Mouse (Mus musculus): ENCODE measurements around the gene Zglp1. TPM values are rescaled to one million over a fixed set of nuclear protein-coding genes. Genes with fewer than 3 reads are reported as not detected.

The Zglp1 gene
- total RNA-seq (2015) = 1.6 TPM in 1 of 2 replicates, not detected in the other
- 0.96 TPM in 1 of 2 replicates, not detected in the other for total RNA-seq (2017)

DNA sequence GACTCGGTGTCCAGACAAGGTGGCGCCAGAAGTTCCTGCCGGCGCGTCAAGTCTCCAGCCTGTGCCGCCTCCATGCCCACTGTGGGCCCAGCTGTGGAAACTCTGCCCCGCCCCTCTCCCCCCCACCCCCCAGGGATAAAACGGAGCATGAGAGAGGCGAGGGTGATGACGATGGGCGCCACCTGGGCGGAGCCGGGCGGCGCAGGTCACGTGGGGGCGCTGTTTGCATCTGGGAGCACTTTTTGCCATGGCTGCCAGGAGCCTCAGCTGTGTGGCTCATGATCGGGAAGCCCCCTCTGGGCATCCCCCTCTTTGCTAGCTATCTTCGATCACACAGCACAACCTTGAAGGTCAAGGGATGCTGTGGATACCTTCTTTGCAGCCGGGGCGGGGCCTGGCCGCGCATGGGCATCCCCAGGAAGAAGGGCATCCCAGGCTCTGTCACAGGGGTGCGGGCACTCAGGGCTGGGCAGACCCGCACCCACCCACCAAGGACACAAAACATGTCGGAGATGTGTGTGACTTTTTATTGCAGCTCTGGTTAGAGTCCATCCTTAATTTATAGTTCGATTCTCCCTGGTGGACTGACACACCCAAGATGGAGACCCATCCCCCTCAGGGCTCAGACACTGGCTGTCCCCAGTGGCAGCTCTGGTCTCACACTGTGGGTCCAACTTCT lies at the start of gene Zglp1:
Gene Zglp1, minus strand, starts transcription at position 88 of the 679 bp plus-strand sequence.
- no peak for ATAC-seq (replicated peaks; ENCODE audit: poor library complexity)

DNA sequence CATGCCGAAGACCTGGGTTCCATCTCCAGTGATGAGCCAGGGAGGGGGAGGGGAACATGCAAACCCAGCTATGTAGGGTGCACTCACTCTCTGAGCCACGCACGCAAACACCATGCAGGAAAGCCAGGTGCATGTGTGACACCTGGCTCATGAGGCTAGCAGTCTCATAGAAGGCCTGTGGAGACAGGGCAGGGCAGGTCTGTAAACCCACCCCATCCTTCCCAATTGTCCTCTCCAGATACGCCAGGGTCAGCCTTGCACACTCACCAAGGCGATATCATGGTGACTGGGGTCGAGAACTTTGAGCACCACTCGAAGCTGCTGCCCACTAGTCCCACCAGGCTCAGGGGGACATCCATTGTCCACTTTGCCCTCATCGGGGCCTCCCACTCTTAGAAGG lies 48.2 kb upstream of the Zglp1 start:
- no peak for ATAC-seq (replicated peaks; ENCODE audit: poor library complexity)

DNA sequence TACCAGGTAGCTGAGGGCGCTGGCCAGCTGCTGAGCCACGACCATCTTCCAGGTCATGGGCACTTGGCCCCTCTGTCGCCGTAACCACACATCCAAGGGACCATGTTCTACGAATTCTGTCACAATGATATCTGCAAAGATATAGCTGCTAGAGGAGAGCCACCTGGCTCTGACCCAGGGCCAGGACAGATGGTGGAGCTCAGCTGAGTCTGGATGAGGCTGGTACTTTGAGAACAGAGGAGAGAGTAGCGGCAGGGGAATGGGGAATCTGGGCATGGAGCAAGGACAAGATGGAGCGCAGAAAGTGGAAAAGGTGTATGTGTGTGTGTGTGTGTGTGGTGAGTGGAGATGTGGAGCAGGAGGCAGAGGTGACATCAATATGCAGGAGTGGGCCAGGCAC lies 47.3 kb upstream of the Zglp1 start:
- no peak for ATAC-seq (replicated peaks; ENCODE audit: poor library complexity)

DNA sequence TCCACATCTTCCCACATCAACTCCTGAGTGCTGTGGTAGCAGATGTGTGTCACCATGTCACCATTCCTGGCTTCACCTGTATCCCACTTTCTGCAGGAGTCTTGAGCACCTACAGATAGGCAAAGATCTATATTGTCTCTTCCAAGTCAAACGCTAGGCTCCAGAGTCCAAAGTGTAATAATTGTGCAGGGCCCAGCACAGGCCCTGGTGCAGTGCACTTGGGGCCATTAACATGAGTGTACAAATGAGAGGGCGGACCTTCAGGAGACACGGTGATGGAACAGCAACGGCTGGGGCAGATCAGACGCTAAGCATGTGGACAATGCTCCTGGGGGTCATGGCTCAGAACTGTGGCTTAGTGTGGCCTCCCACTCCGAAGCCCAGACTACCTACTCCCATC lies 46.9 kb upstream of the Zglp1 start:
- no peak for ATAC-seq (replicated peaks; ENCODE audit: poor library complexity)

DNA sequence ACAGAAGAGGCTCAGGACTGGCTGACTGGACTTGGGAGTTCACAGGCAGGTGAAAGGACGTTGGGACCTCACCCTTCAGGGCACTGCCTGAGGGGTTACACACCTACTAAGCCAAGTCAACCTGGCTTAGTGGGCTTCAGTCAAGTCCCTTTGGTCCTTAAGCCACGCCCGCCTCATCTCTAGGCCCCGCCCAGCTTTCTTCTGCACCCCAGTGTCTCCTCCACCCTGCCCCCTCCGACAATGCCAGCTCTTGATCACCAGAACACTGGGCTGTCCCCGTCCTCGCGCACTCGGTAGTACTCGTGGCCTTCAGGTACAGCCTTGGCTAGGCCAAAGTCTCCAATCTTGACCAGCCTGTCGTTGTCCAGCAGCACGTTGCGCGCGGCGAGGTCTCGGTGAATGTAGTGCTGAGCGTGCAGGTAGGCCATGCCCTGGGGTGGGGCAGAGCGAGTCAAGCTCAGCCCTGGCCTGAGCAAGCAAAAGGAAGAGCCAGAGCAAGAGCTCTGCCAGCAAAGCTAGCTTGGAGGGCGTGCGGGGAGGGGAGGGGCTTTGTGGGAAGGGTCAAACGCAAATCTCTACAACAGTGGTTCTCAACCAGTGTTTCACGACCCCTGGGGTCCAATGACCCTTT lies 40.8 kb upstream of the Zglp1 start:
- ATAC-seq (replicated peaks; ENCODE audit: poor library complexity) = no peak; the same call in 1 of the 2 replicates

DNA sequence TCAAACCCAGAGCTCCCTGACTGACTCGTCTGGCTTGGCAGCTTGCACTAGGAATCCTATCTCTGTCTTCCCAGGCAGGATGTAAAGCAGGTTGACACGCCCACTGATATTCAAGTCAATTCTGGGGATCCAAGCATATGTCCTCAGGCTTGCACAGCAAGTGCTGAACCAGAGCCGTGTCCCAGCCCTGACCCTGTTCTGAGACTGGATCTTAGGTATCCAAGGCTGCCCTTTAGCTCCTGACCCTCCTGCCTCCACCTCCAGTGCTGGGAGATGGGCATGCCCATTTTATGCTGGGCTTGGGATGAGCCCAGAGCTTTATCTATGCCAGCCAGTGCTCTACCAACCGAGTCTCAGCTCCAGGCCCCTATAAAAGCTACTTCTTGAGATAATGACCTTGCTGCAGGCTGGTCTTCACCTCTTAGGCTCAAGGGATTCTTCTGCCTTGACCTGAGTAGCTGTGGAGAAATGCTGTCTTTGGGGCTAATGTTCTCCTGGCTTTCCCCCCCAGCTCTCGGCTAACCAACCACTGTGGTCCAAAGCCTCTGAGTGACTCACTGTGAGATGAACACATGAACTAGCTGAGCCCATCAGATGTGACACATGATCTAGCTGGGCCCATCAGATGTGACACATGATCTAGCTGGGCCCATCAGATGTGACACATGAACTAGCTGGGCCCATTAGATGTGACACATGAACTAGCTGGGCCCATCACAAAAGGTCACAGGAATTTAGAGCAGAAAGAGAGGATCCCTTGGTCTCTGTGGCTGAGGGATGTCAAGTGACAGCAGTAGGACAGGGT lies 39.1 kb upstream of the Zglp1 start:
- peak; percentile 63 for ATAC-seq (replicated peaks; ENCODE audit: poor library complexity)

DNA sequence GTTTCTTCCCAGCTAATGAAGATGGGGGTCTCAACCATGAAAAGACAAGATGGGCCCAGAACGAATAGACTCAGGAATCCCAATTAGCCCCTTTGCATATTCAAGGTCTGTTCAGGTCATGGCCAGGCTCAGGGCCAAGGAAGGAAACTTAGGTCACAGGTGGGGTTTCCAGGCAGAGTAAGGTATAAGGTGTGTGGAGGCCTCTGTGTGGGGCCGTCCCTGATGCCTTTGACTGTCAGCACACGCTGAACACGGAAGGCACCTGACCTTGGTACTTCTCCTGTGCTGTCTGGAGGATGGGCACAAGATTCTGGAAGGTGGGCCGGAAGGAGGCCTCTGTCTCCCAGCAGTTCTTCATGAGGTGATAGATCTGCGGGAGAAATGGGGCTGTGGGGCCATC lies 37.9 kb upstream of the Zglp1 start:
- ATAC-seq (replicated peaks; ENCODE audit: poor library complexity) = no peak

DNA sequence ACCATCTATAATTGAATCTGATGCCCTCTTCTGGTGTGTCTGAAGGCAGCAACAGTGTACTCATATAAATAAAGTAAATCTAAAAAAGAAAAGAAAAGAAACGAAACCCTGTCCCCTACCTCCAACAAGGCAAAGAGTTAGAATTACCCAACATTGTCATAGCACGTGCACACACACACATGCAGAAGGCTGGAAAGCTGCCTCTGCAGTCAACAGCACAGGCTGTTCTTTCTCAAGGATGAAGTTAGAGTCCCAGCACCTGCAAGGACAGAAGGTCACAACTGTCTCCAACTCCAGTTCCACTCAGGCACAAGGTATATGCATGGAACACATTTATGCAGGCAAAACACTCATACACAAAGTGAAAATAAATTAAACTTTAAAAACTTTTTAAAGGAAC lies 35.2 kb upstream of the Zglp1 start:
- no peak for ATAC-seq (replicated peaks; ENCODE audit: poor library complexity)

DNA sequence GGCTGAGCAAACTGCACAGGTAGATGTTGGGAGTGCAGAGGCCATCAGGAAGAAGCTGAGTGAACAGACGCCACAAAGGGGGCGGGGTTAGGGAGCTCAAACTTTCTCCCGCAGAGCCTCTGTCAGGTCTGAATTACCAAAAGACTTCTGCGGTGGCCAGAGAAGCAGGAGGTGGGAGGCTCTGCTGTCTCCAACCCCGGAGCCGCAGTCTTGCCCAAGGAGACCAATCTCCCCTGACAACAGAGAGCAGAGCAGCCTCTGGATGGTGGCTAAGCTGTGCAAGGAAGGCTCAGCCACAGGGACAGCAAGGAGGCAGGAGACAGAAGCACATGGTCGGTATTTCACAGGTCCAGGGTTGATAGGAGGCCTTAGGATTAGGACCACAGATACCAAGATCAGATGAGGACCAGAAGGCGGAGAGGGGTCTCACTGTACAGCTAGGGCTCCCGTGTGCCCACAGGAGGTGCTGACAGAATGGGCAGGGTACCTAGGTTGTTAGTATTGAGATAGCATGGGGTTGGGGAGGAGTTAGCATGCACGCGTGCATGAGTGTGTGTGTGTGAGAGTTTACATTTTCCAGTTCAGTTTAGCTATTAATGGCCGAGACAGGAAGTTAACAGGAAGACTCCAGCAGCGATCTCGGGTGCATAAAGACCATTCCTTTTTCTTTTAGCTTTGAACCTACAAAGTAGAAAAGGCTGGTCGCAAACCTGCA lies 33.7 kb upstream of the Zglp1 start:
- peak; percentile 62 for ATAC-seq (replicated peaks; ENCODE audit: poor library complexity)

DNA sequence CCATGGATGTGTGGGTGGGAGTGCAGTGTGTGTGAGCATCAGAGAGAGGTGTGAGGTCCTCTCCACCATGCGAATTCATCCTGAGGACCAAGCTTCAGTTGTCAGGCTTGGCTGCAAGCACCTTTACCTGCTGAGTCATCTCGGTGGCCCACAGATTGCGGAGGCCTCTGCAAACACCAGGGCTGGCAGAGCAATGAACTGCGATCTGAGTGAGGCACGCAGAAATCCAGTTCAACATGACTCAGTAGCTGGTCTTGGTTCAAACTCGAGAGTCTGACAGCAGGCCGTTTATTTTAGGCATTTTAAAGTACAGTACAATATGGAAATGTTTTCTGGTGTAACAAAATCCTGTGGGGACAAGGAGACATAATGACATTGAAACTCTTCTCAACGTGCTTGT lies 30.9 kb upstream of the Zglp1 start:
- ATAC-seq (replicated peaks; ENCODE audit: poor library complexity) = no peak

DNA sequence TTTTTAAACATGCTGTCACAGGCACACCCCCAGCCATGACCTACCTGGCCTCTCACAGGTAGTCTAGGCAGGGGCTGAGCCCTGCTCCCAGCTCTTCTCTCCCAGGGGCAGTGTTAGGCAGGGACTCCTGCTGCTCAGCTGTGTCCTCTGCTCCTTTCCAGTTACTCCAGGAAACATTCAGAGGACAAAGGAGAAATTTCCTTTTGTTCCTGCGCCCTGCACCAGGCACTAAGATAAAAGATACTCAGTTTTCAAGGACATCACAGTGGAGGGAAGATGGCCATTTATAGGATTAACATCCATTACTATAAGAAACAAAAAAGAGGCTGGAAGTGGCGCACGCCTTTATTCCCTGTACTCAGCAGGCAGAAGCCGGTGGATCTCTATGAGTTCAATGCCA lies 29.1 kb upstream of the Zglp1 start:
- no peak for ATAC-seq (replicated peaks; ENCODE audit: poor library complexity)

DNA sequence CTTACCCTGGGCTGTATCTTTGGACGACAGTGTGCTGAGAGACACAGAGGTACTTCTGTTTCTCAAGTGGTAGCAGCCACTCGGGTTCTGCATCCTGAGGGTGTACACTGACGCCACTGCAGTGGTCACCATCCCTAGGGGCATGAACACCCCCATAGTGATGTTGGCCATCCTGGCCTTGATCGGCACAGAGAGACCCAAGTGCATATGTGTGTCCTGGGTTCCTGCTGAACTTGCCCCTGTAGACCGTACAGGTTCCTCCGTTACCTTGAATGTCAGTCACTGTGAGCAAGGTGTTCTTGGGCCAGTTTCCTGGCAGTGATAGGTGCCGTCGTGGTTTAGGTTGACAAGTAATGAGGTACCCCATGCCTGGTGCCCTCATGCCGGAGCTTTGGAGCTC lies 26.5 kb upstream of the Zglp1 start:
- no peak for ATAC-seq (replicated peaks; ENCODE audit: poor library complexity)

DNA sequence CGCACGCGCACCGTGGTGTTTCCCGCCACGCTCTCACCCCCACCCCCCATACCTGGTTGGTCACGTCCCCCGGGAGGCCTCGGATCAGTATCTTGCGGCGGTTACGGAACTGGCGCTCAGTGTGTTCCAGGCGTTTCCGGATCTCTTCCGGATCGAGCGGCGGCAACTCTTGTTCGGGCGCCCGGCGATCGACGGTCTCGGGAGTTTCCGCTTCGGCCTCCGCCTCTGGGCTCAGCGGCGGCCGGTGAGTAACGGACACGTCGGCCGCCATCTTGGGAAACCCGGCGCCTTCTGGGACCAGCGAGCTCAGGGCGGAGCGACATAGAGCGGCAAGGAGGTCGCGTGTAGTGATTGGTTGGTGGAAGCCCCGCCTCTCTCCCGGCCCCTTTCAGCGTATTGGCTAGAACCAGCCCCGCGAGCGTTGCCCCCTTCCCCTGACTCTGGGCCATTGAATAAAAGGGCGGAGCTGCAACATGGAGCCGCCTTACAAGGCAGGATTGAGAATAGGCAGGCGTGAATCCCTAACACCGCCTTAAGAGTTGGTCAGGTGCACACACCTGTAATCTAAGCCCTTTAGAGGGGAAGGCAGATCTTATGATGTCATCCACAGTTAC lies 24.9 kb upstream of the Zglp1 start, which contains the start of the genes Gm38431 and Raver1:
Gene Gm38431, minus strand, starts transcription at position 291 of the 614 bp plus-strand sequence.
Gene Raver1, minus strand, starts transcription at position 302 of the 614 bp plus-strand sequence.
- ATAC-seq (replicated peaks; ENCODE audit: poor library complexity) = peak; percentile 96

DNA sequence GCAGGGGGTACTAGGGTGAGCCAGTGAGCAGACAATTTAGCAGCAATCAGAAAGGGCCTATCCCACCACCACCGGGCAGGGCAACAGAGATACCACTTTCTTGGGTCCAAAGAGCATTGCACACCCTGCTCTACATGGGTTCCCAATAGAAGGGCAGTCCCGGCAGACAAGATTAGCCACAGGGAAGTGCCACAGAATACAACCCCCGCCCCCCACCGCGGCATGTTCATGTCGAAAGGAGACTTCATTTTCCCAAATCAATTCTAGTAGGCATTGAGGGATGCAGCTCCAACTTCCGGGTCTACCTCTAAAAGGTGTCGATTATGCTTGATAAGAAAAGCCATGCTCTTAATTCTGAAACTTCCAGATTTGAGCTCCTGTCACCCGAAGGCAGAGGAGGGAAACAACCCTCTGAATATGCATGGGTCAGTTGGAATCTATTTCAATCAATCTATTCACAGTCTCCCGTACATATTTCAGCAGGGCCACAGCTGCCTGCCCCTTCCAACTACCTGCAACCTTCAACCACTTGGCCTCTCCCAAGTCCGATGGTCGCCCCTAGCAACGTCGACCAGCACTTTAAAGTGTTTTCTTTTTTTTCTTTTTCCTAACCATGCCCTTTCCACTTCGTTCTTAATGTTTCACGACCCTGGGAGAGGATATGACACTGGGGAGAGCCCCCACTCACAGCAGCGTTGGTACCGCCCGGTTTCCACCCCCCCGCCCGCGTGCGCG lies 24.2 kb upstream of the Zglp1 start:
- 0 out of 2 replicates have a peak, but pooled peaks have one; percentile 1 for ATAC-seq (replicated peaks; ENCODE audit: poor library complexity)

DNA sequence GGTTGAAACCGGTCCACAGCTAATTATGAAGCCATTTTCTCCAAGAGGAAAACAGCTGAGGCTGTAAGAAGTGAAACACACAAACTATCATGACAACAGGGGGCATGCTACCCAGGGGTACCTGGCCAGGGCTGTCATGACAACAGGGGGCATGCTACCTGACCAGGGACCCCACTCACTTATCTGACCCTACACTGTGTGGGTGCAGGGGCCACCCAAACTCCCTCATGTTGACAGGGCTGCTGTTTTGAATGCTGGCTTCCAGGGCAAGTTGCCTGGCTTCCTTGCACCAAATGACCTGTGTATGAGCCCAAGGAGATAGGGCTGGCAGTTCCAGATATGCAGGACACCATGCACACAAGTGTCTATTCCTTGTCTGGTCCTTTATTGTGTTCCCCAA lies 23.6 kb upstream of the Zglp1 start:
- ATAC-seq (replicated peaks; ENCODE audit: poor library complexity) = no peak

DNA sequence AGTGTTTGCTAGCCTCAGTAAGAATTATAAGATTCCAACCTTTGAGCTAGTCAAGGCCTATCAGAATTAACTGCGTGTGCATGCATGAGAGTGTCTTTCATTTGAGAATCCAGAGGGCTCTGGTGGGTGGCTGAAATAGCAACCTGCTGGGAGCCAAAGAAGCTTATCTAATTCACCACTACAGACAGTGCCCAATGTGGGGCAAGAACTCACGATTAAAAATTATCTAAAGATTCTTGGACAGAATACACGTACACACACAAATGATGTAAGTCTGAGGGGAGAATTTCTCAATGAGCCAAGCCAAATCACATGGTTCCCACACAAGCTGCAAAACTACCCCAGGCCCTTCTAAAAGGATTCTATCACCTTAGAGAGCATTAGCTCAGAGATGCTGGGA lies 16.4 kb upstream of the Zglp1 start:
- ATAC-seq (replicated peaks; ENCODE audit: poor library complexity) = peak; percentile 78

DNA sequence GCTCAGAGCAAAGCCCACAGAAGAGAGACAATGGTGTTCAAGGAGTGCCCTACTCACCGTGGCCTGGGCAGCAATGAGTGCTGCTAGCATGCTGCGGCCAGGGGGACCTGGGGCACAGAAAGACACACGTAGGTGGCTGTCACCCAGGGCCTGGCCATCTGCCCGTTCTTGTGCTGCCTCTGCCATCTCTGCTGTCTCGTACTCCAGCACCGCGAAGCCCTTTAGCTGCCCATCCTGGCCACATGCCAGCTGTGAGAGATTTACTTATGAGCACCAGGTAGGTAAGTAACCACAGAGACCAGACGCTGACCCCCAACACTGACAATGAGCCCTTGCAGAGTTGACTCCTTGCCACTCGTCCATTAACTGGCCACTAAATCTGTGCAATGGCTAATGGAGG lies 14.2 kb upstream of the Zglp1 start:
- no peak for ATAC-seq (replicated peaks; ENCODE audit: poor library complexity)

DNA sequence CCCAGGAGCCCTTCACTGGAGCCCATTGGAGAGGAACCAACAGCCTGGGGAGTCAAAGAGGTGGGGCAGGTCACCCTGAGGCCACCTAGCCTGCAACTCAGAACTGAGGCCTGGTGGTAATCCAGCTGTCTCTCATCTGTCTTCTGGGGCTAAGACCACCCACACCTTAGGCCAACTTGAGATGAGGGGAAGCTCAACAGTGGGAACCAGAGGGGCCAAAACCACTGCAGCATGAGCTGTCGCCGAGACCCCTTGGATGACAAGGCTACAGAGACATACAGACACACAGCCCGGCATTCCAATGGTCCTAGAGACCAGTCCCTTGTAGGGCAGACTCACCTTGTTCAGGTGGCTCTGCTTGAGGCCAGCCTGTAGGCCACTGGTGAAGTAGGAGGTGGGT lies 8.7 kb upstream of the Zglp1 start:
- no peak for ATAC-seq (replicated peaks; ENCODE audit: poor library complexity)

DNA sequence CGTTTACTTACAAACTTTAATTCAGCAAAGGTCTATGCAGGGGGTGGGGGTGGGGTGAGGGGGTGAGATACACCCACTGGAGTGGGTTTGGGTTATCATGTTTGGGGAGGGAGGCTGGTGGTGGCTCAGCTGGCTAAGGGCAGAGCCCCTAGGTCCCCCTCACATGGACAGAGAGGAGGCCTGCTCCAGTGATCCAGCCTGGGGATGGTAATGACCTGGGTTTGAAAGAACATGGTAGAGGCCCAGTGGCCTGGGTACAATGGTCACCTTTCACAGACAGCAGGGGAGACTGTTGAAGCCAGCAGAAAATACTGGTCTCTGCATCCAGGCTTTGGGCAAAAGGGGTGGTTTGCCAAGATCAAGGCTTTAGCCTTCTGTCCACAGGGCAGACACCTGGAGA lies 7.3 kb upstream of the Zglp1 start:
- no peak for ATAC-seq (replicated peaks; ENCODE audit: poor library complexity)

Data from megakaryocyte progenitor cell, adult 5-6 weeks (primary cell).